Mouse (Mus musculus) midbrain, embryonic 12.5 days (tissue): Measurements from ENCODE around the gene Fiz1. TPM values are rescaled to one million over a fixed set of nuclear protein-coding genes. Genes with fewer than 3 reads are reported as not detected.

ENCODE experiments used
- ATAC-seq: fragments of 200-750 bp; cut with Nextera tagmentation; 2 replicates; pipeline ENCODE4 v1.8.0; 2017; ENCODE audit warnings: low read depth, moderate TSS enrichment, moderate library complexity; ENCODE audit not compliant: low FRiP score
- H3K27ac ChIP-seq: fragments of 300-500 bp; sonication (generic); replicated peaks from 2 replicates; pipeline ENCODE4 v1.5.1; 2016; ENCODE audit warnings: mild to moderate bottlenecking
- H3K27me3 ChIP-seq: fragments of 300-500 bp; sonication (generic); 2 replicates; pipeline ENCODE4 v1.6.1; 2016; ENCODE audit warnings: mild to moderate bottlenecking
- H3K36me3 ChIP-seq: fragments of 300-500 bp; sonication (generic); 2 replicates; pipeline ENCODE4 v1.6.1; 2016
- H3K4me1 ChIP-seq: fragments of 300-500 bp; sonication (generic); 2 replicates; pipeline ENCODE4 v1.6.1; 2016
- H3K4me2 ChIP-seq: fragments of 300-500 bp; sonication (generic); replicated peaks from 2 replicates; pipeline ENCODE4 v1.6.1; 2016; ENCODE audit warnings: mild to moderate bottlenecking, moderate library complexity
- H3K4me3 ChIP-seq: fragments of 300-500 bp; sonication (generic); 2 replicates; pipeline ENCODE4 v1.5.1; 2016; ENCODE audit warnings: mild to moderate bottlenecking
- H3K9ac ChIP-seq: fragments of 300-500 bp; sonication (generic); replicated peaks from 2 replicates; pipeline ENCODE4 v1.6.1; 2016; ENCODE audit warnings: mild to moderate bottlenecking, moderate library complexity
- H3K9me3 ChIP-seq: fragments of 300-500 bp; sonication (generic); 2 replicates; pipeline ENCODE4 v1.6.1; 2016; ENCODE audit warnings: mild to moderate bottlenecking
- WGBS: fragments of 180-500 bp; shearing (Covaris S2); methylation state at CpG from one replicate; pipeline ENCODE4 v1.1.7; 2016; 5-methylcytosine and 5-hydroxymethylcytosine counted together
- polyA plus RNA-seq: library from polyadenylated mRNA; unstranded; fragments of >200 nt; fragmentation: Nextera tagmentation; extraction: Ambion mirVana; gene quantifications from 2 replicates; pipeline ENCODE4 v1.2.1, GENCODE M21; 2016

Gene Fiz1
- polyA plus RNA-seq, 1 experiment from 2014 or later, result 69.0 TPM

- no peaks in the 10 kb centered on the region for H3K27me3 ChIP-seq
- H3K36me3 ChIP-seq, result no peaks in the 10 kb centered on the region
- no peak overlapping the region for H3K9ac ChIP-seq
- no peak overlapping the region for H3K4me2 ChIP-seq
- H3K4me1 ChIP-seq, result no peaks in the 10 kb centered on the region
- H3K9me3 ChIP-seq, result no peaks in the 10 kb centered on the region
- ATAC-seq, result no peak
- no peak overlapping the region for H3K4me3 ChIP-seq
- no peak overlapping the region for H3K27ac ChIP-seq
- WGBS, result 79% methylated on average over 5 of the region's 5 CpGs
Measured at GRCm38 (mm10) chr7:4963527-4963926, 51.0 kb downstream of the Fiz1 start.

GRCm38 (mm10) chr7:4957361-4957760, 57.1 kb downstream of the Fiz1 start:
- no peak for ATAC-seq
- H3K4me2 ChIP-seq, result no peak overlapping the region
- no peak overlapping the region for H3K9ac ChIP-seq
- 87% methylated on average over 10 of the region's 10 CpGs for WGBS
- no peaks in the 10 kb centered on the region for H3K9me3 ChIP-seq
- no peaks in the 10 kb centered on the region for H3K36me3 ChIP-seq
- H3K27ac ChIP-seq, result no peak overlapping the region
- no peaks in the 10 kb centered on the region for H3K27me3 ChIP-seq
- H3K4me1 ChIP-seq, result no peaks in the 10 kb centered on the region
- no peak overlapping the region for H3K4me3 ChIP-seq

Other genes with a start within 250 kb of the Fiz1 start
- not detected in 2 replicates for gene Fam71e2, start 243.4 kb downstream of the Fiz1 start, polyA plus RNA-seq
- 0.36 and 0.38 TPM in 2 replicates for gene Il11, start 231.8 kb downstream of the Fiz1 start, polyA plus RNA-seq
- not detected in 2 replicates for gene Tmem190, start 231.8 kb downstream of the Fiz1 start, polyA plus RNA-seq
- 2.5 TPM in 2 replicates for gene Tmem238, start 225.0 kb downstream of the Fiz1 start, polyA plus RNA-seq
- 300 and 313 TPM in 2 replicates for gene Rpl28, start 221.8 kb downstream of the Fiz1 start, polyA plus RNA-seq
- gene Ube2s, start 202.1 kb downstream of the Fiz1 start, polyA plus RNA-seq, result 384 TPM in 2 replicates
- 3.3 and 4.7 TPM in 2 replicates for gene Shisa7, start 170.0 kb downstream of the Fiz1 start, polyA plus RNA-seq
- 4.6 and 5.1 TPM in 2 replicates for gene Isoc2b, start 144.4 kb downstream of the Fiz1 start, polyA plus RNA-seq
- 0.68 and 0.80 TPM in 2 replicates for gene Isoc2a, start 137.5 kb downstream of the Fiz1 start, polyA plus RNA-seq
- not detected in 2 replicates for gene Gm36210, start 108.2 kb downstream of the Fiz1 start, polyA plus RNA-seq
- gene Zfp628, start 99.5 kb downstream of the Fiz1 start, polyA plus RNA-seq, result 4.7 and 4.9 TPM in 2 replicates
- 15.1 and 16.6 TPM in 2 replicates for gene Nat14, start 92.7 kb downstream of the Fiz1 start, polyA plus RNA-seq
- 1.6 and 2.0 TPM in 2 replicates for gene Ssc5d, start 88.9 kb downstream of the Fiz1 start, polyA plus RNA-seq
- 0.18 TPM in 1 of 2 replicates, not detected in the other for gene Sbk2, start 50.3 kb downstream of the Fiz1 start, polyA plus RNA-seq
- 0.14 TPM in 1 of 2 replicates, not detected in the other for gene Sbk3, start 43.5 kb downstream of the Fiz1 start, polyA plus RNA-seq
- gene Zfp579, start 18.5 kb downstream of the Fiz1 start, polyA plus RNA-seq, result 60.9 and 68.8 TPM in 2 replicates
- 7.5 and 9.3 TPM in 2 replicates for gene Zfp524, start 282 bp downstream of the Fiz1 start, polyA plus RNA-seq
- gene Gm44973, start 799 bp upstream of the Fiz1 start, polyA plus RNA-seq, result 0.25 TPM in 1 of 2 replicates, not detected in the other
- gene Zfp865, start 5.7 kb upstream of the Fiz1 start, polyA plus RNA-seq, result 7.6 and 7.9 TPM in 2 replicates
- gene Ccdc106, start 5.9 kb upstream of the Fiz1 start, polyA plus RNA-seq, result 11.1 and 15.6 TPM in 2 replicates
- gene 4632433K11Rik, start 19.4 kb upstream of the Fiz1 start, polyA plus RNA-seq, result not detected in 2 replicates
- gene Zfp784, start 23.7 kb upstream of the Fiz1 start, polyA plus RNA-seq, result 5.4 and 5.8 TPM in 2 replicates
- gene Zfp580, start 36.8 kb upstream of the Fiz1 start, polyA plus RNA-seq, result 54.6 and 56.3 TPM in 2 replicates
- 148 and 160 TPM in 2 replicates for gene U2af2, start 47.4 kb upstream of the Fiz1 start, polyA plus RNA-seq
- 67.3 and 69.8 TPM in 2 replicates for gene Epn1, start 65.5 kb upstream of the Fiz1 start, polyA plus RNA-seq
- not detected in 2 replicates for gene Rfpl4, start 102.3 kb upstream of the Fiz1 start, polyA plus RNA-seq
- 0.41 and 0.46 TPM in 2 replicates for gene Rasl2-9, start 111.3 kb upstream of the Fiz1 start, polyA plus RNA-seq
- gene Vmn1r55, start 135.0 kb upstream of the Fiz1 start, polyA plus RNA-seq, result not detected in 2 replicates
- not detected in 2 replicates for gene Vmn1r56, start 182.1 kb upstream of the Fiz1 start, polyA plus RNA-seq
- not detected in 2 replicates for gene Vmn1r57, start 203.8 kb upstream of the Fiz1 start, polyA plus RNA-seq